Mouse (Mus musculus) forebrain, embryonic 10.5 days (tissue): ENCODE measurements around the gene Espl1. TPM values are rescaled to one million over a fixed set of nuclear protein-coding genes. Genes with fewer than 3 reads are reported as not detected.

Source experiments
- DNase-seq: peaks from one replicate; pipeline ENCODE4 v3.0.0-alpha.2; 2017; ENCODE audit warnings: low spot score; ENCODE audit errors: extremely low spot score
- H3K27ac ChIP-seq: fragments of 300-500 bp; sonication (generic); 2 replicates; pipeline ENCODE4 v1.5.1; 2016; ENCODE audit warnings: mild to moderate bottlenecking
- H3K27me3 ChIP-seq: fragments of 300-500 bp; sonication (generic); 2 replicates; pipeline ENCODE4 v1.6.1; 2016; ENCODE audit warnings: mild to moderate bottlenecking; ENCODE audit not compliant: poor library complexity, severe bottlenecking
- H3K36me3 ChIP-seq: fragments of 300-500 bp; sonication (generic); replicated peaks from 2 replicates; pipeline ENCODE4 v1.6.1; 2016; ENCODE audit warnings: mild to moderate bottlenecking, moderate library complexity
- H3K4me1 ChIP-seq: fragments of 300-500 bp; sonication (generic); 2 replicates; pipeline ENCODE4 v1.6.1; 2016
- H3K4me3 ChIP-seq: fragments of 300-500 bp; sonication (generic); 2 replicates; pipeline ENCODE4 v1.5.1; 2016; ENCODE audit warnings: mild to moderate bottlenecking, moderate library complexity
- H3K9me3 ChIP-seq: fragments of 300-500 bp; sonication (generic); 2 replicates; pipeline ENCODE4 v1.6.1; 2016; ENCODE audit warnings: mild to moderate bottlenecking, moderate library complexity
- WGBS: fragments of 180-500 bp; shearing (Covaris S2); methylation state at CpG from one replicate; pipeline ENCODE4 v1.1.7; 2016; 5-methylcytosine and 5-hydroxymethylcytosine counted together
- polyA plus RNA-seq: library from polyadenylated mRNA; unstranded; fragments of >200 nt; fragmentation: Nextera tagmentation; extraction: Ambion mirVana; gene quantifications from 2 replicates; pipeline ENCODE4 v1.2.1, GENCODE M21; 2016

Espl1 gene
- polyA plus RNA-seq, 1 experiment from 2014 or later = 59.9 TPM

GRCm38 (mm10) chr15:102279783-102280520 lies 16.1 kb upstream of the Espl1 start:
- no peaks in the 10 kb centered on the region for H3K27me3 ChIP-seq
- H3K27ac ChIP-seq = peak overlapping the region; percentile 95
- no peaks in the 10 kb centered on the region for H3K9me3 ChIP-seq
- peaks cover 23% of the 10 kb centered on the region for H3K4me1 ChIP-seq
- H3K36me3 ChIP-seq = peaks cover 25% of the 10 kb centered on the region
- 33% methylated on average over 13 of the region's 13 CpGs for WGBS
- DNase-seq = no peak
- peak overlapping the region; percentile 89 for H3K4me3 ChIP-seq

DNA sequence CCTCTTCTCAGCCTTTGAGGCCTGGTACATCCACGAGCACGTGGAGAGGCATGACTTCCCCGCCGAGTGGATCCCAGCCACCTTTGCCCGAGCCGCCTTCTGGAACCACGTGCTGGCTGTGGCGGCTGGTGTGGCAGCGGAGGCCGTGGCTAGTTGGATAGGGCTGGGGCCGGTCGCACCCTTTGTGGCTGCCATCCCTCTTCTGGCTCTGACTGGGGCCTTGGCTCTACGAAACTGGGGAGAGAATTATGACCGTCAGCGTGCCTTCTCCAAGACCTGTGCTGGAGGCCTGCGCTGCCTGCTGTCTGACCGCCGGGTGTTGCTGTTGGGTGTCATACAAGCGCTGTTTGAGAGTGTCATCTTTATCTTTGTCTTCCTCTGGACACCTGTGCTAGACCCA lies 15.4 kb upstream of the Espl1 start:
- no peaks in the 10 kb centered on the region for H3K9me3 ChIP-seq
- H3K4me3 ChIP-seq = peak overlapping the region; percentile 89
- H3K4me1 ChIP-seq = peaks cover 25% of the 10 kb centered on the region
- no peak for DNase-seq
- 97% methylated on average over 19 of the region's 19 CpGs for WGBS
- peaks cover 25% of the 10 kb centered on the region for H3K36me3 ChIP-seq
- peak overlapping the region; percentile 95; the same call in 1 of the 2 replicates for H3K27ac ChIP-seq
- H3K27me3 ChIP-seq = no peaks in the 10 kb centered on the region

DNA sequence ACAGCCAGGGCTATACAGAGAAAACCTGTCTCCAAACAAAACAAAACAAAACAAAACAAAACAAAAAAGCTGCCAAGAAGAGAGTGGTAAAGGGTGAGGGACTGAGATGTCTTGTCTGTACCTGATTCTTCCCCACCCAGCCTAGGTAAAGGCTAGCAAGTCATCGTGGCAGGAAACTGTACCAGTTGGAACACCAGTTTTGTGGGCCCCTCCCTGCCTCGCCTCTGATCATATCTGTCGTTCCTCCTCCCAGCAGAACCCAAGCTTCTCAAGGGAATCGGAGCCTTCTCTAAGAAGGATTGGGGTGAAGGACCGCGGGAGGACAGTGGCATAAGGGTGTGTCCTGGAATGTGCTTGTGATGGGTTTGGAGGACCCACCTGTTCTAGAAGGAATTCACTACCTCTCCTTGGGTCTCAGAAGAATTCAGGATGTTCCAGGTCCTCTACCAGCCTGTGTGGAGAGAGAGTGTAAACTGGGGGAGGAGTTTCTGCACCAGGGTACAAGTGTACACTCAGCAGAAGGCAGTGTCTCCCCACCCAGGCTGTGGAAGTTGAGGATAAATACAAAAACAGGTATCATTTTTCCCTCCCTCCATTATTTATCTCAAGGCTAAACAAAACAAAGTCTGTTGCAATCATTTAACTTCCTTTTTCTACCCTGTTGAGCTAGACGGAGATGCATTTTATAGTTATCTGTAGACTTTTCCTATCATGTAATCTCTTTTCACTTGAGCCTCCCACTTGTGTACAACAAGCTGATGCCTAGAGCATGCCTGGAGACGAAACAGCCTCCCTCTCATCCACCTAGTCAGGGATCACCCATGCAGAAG lies 13.4 kb upstream of the Espl1 start:
- Histone ChIP-seq H3K9me3 (no peaks in the 10 kb centered on the region), H3K4me3 (no peak overlapping the region), H3K27me3 (no peaks in the 10 kb centered on the region), H3K36me3 (peaks cover 25% of the 10 kb centered on the region), H3K27ac (no peak overlapping the region), H3K4me1 (peaks cover 25% of the 10 kb centered on the region)
- WGBS = 86% methylated on average over 8 of the region's 8 CpGs
- DNase-seq = no peak

- H3K4me3 ChIP-seq = no peak overlapping the region
- no peaks in the 10 kb centered on the region for H3K9me3 ChIP-seq
- H3K36me3 ChIP-seq = peaks cover 25% of the 10 kb centered on the region
- no peak for DNase-seq
- H3K27ac ChIP-seq = no peak overlapping the region
- WGBS = 83% methylated on average over 3 of the region's 3 CpGs
- H3K4me1 ChIP-seq = peaks cover 23% of the 10 kb centered on the region
- no peaks in the 10 kb centered on the region for H3K27me3 ChIP-seq
Observed at GRCm38 (mm10) chr15:102283648-102284047, 12.4 kb upstream of the Espl1 start.

GRCm38 (mm10) chr15:102287395-102287794 lies 8.7 kb upstream of the Espl1 start:
- Histone ChIP-seq H3K4me1 (0 out of 2 replicates have a peak, but pooled peaks cover 2% of the 10 kb centered on the region), H3K36me3 (peaks cover 5% of the 10 kb centered on the region), H3K4me3 (no peak overlapping the region), H3K9me3 (no peaks in the 10 kb centered on the region), H3K27me3 (no peaks in the 10 kb centered on the region), H3K27ac (no peak overlapping the region)
- no peak for DNase-seq

- peaks cover 38% of the 10 kb centered on the region for H3K36me3 ChIP-seq
- H3K4me1 ChIP-seq = peaks cover 11% of the 10 kb centered on the region
- 7% methylated on average over 24 of the region's 24 CpGs for WGBS
- no peaks in the 10 kb centered on the region for H3K27me3 ChIP-seq
- H3K4me3 ChIP-seq = peak overlapping the region; percentile 89
- peak overlapping the region; percentile 89 for H3K27ac ChIP-seq
- no peak for DNase-seq
- H3K9me3 ChIP-seq = no peaks in the 10 kb centered on the region
Observed at GRCm38 (mm10) chr15:102296368-102297006, 421 bp downstream of the Espl1 start.

- WGBS = 94% methylated on average over 6 of the region's 6 CpGs
- Histone ChIP-seq H3K9me3 (no peaks in the 10 kb centered on the region), H3K4me3 (no peak overlapping the region), H3K27ac (no peak overlapping the region), H3K36me3 (peaks cover 96% of the 10 kb centered on the region), H3K27me3 (no peaks in the 10 kb centered on the region), H3K4me1 (no peaks in the 10 kb centered on the region)
- DNase-seq = no peak
Observed at GRCm38 (mm10) chr15:102302542-102302941, 6.5 kb downstream of the Espl1 start.

DNA sequence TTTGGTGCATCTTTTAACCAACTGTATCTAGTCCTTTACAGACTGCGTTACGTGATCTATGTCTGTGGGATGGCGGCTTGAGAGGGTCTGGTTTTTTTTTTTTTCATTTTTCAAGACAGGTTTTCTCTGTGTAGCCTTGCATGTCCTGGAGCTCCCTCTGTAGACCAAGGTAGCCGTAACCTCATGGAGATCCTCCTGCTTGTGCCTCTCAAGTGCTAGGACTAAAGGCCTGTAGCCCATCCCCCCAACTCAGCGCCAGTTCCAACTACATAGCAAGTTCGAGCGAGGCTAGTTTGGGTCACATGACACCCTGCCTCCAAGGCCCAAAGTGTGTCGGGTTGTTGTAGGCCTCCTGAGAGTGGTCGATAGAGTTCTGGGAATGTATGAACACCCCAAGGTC lies 12.7 kb downstream of the Espl1 start:
- Histone ChIP-seq H3K27me3 (no peaks in the 10 kb centered on the region), H3K9me3 (no peaks in the 10 kb centered on the region), H3K27ac (no peak overlapping the region), H3K4me3 (no peak overlapping the region), H3K4me1 (no peaks in the 10 kb centered on the region), H3K36me3 (peaks cover 96% of the 10 kb centered on the region)
- no peak for DNase-seq
- 90% methylated on average over 9 of the region's 9 CpGs for WGBS

GRCm38 (mm10) chr15:102310074-102310845 lies 14.2 kb downstream of the Espl1 start:
- Histone ChIP-seq H3K27me3 (no peaks in the 10 kb centered on the region), H3K4me3 (no peak overlapping the region), H3K36me3 (peaks cover 96% of the 10 kb centered on the region), H3K27ac (no peak overlapping the region), H3K9me3 (no peaks in the 10 kb centered on the region), H3K4me1 (no peaks in the 10 kb centered on the region)
- no peak for DNase-seq
- 91% methylated on average over 10 of the region's 10 CpGs for WGBS

DNA sequence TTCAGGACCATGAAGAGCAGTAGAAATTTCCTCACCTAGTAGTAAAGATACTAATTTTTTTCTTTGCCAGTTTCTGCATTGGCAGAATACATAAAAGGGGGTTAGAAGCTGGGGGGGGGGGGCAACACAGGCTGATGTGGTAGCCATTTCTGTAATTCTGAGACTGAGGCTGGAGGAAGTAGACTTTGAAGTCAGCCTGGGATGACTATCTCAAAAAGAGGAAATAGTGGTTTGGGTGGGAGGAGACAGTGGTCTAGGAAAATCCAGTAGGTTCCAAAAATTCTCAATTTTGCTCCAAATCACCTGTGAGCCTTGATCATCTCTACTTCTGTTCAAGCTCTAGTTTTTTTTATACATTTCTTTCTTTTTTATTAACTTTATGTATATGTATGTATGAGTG lies 15.4 kb downstream of the Espl1 start:
- no peak overlapping the region for H3K4me3 ChIP-seq
- H3K9me3 ChIP-seq = no peaks in the 10 kb centered on the region
- no peaks in the 10 kb centered on the region for H3K27me3 ChIP-seq
- no peaks in the 10 kb centered on the region for H3K4me1 ChIP-seq
- peaks cover 96% of the 10 kb centered on the region for H3K36me3 ChIP-seq
- no peak overlapping the region for H3K27ac ChIP-seq
- DNase-seq = no peak

GRCm38 (mm10) chr15:102315292-102315691 lies 19.2 kb downstream of the Espl1 start:
- peaks cover 95% of the 10 kb centered on the region for H3K36me3 ChIP-seq
- H3K27me3 ChIP-seq = no peaks in the 10 kb centered on the region
- no peaks in the 10 kb centered on the region for H3K9me3 ChIP-seq
- H3K27ac ChIP-seq = no peak overlapping the region
- WGBS = 94% methylated on average over 8 of the region's 8 CpGs
- no peak overlapping the region for H3K4me3 ChIP-seq
- H3K4me1 ChIP-seq = no peaks in the 10 kb centered on the region
- no peak for DNase-seq

- peaks cover 97% of the 10 kb centered on the region for H3K36me3 ChIP-seq
- H3K4me1 ChIP-seq = no peaks in the 10 kb centered on the region
- no peak for DNase-seq
- H3K9me3 ChIP-seq = no peaks in the 10 kb centered on the region
- H3K27me3 ChIP-seq = no peaks in the 10 kb centered on the region
- no peak overlapping the region for H3K27ac ChIP-seq
- no peak overlapping the region for H3K4me3 ChIP-seq
- WGBS = 91% methylated on average over 6 of the region's 6 CpGs
Observed at GRCm38 (mm10) chr15:102316263-102316662, 20.2 kb downstream of the Espl1 start.
